Mouse (Mus musculus) kidney, adult 18-20 months (tissue): ENCODE measurements around the gene Usp46.
"Not testable (repeated sequence)": the region's sequence is repeated elsewhere in the genome, so short reads cannot be mapped to it uniquely, and the experiment has no call there.

Experiments used
- DNase-seq: peaks from one replicate; pipeline ENCODE4 v3.0.0; 2021

Usp46 gene

GRCm38 (mm10) chr5:74067831-74068713 lies at the start of gene Usp46:
Gene Usp46 (minus strand): TSS chr5:74068431.
- peak; percentile 88 for DNase-seq

- no peak for DNase-seq
Observed at GRCm38 (mm10) chr5:74113961-74114689, 45.9 kb upstream of the Usp46 start.

DNA sequence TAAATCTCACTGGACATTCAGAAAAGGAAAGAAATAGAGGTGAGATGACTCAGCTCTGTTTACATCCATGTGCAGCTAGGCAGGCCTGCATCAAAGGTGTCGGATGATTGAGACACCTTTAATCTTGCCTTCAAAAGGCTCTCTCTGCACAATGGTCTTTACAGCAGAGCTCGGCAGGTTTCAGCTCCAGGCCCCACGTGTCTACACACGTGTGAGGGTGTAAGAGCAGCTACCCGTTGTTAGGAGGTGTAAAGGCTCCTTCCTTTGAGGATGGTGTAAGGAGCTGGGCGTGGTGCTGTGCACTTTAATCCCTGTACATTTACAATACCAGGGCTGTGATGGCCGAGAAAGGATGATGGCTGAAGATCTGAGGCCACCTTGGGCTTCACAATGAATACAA lies 37.2 kb upstream of the Usp46 start:
- DNase-seq, result no peak

GRCm38 (mm10) chr5:74101761-74102160 lies 33.5 kb upstream of the Usp46 start:
- no peak for DNase-seq

- DNase-seq, result no peak
Observed at GRCm38 (mm10) chr5:74099046-74099445, 30.8 kb upstream of the Usp46 start.

DNA sequence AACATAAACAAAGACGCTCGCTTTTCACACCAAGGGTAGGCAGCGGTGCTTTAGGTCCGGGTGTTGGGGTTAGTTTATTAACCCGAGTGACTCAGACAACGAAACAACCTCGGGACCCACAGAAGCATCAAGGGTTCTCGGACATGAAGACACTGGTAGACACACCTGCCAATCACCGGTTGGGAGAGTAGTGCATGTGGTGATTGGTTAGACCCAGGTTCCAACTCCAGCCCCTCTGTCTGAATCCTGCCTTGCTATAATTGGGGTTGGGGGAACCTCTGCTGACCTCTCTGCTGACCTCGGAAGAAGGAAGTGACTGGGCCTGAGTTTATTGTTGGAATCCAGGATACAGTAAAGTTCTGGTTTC lies 29.6 kb upstream of the Usp46 start:
- DNase-seq, result no peak

DNA sequence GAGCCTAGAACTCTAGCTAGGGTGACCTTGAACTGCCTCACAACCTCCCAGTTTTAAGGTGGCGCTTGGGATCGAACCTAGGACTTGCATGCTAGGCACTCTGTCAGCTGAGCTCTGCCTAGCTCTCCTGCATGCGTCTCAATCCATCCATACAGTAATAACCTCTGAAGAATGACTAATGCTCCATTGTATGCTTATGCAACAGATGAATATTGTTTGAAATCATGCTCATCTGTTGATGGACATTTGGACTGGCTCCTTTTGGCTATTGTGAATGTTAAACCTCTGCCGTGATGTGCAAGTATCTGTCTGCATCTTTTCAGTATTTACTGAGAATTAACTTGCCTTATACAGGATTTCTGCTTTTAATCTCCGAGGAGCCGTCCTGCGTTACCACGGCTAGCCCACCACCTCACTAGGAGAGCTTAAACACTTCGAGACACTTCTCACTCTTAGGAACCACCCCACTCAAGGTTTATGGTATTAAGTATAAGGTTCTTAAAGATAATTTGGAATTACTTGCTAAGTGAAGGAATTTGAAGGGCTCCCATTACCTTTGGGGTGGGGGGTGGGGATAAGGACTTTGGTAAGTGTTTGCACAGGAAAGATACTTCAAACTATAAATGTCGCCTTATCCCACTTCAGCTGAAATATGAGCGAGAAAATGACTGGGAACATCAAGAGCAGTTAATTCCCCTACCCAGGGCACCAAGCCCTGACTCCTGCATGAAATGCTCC lies 29.1 kb upstream of the Usp46 start:
- no peak for DNase-seq

GRCm38 (mm10) chr5:74096060-74096459 lies 27.8 kb upstream of the Usp46 start:
- DNase-seq, result no peak

DNA sequence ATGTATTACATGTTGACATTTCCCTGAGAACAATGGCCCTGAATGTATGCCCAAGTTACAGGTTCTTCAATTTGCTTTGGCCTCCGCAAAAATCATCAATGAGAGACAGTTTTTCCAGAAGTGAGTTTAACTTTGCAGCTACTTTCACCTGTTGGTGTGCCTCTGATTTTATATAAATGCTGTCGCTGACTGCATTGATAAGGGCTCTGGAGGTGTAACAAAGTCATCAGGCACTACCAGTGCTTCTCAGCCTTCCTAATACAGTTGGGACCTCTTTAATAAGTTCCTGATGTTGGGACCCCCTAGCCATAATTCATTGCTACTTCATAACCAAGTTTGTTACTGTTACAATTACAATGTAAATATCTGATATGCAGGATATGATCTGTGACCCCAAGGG lies 27.4 kb upstream of the Usp46 start:
- no peak for DNase-seq

- no peak for DNase-seq
Observed at GRCm38 (mm10) chr5:74094841-74095437, 26.7 kb upstream of the Usp46 start.

DNA sequence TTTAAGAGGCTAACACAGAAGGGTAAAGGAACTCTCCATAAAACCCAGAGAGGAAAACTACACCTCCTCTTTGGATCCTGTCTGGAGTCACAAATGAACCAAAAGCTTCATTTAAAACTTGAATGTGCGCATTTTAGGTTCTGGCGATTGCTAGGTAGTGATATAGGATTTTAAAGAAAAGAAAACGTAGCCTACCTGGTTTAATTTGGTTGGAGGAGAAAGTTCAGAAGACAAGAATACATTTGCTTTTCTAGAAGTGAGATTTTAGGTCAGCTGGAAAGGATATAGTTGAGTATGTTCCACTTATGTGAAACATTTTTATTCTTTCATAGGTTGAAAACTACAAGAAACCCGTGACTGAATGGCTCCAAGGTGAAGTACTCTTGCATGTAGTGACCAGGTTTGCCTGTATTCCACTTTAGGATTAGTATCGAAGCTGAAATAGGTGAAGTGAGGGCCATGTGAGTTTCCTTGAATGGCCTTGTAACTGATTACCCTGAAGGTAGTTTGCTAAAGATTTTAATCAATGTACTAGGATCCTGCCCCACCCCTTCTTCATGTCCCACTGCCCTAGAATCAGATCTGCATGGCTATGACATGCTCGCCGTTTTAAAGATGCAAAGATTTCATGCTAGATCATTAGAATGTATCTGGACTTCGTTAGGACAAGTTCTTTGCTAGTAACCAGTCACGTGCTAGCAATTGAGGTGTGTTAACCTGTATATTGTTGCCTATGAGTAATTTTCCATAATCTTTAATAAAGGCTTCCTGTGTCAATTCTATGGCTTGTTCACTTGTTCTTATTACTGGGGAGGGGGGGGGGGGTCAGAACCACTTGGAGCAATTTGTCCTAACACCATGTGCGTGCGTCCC lies 25.6 kb upstream of the Usp46 start:
- DNase-seq, result peak; percentile 8

- peak; percentile 92 for DNase-seq
Observed at GRCm38 (mm10) chr5:74092833-74093555, 24.8 kb upstream of the Usp46 start.

DNA sequence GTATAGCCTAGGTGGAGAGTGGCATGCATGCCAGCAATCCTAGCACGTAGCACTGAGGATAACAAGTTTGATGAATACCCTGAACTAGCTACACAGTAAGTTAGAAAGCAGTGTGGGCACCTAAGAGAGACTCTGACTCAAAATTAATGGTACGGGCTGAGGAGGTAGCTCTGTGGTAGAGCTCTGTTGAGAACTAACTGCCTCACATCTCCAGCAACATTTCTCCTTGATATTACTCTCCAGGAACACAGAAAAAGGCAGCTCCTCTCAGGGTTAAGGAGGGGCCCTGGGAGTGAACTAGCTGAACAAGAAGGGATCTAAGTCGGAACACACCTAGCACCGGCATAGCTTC lies 24.2 kb upstream of the Usp46 start:
- DNase-seq, result no peak

DNA sequence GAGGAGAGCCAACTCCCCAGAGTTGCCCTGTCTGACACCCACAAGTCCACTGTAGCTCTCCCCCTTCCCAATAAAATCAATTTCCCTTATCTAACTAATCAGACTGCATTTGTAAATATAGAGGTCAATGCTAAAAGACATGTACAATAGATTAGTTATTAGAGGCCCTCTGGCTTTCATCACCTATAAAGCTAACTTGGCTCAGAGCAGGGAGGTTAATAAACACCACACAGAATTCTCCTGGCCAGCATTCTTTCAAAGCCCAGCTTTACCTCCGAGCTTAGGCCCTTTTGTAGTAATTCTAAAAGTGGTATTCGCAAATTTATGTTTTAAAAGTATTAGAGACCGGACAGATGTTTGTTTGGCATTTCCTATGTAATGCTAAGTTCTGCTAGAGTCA lies 21.4 kb upstream of the Usp46 start:
- peak; percentile 34 for DNase-seq

- DNase-seq, result no peak
Observed at GRCm38 (mm10) chr5:74081756-74082155, 13.5 kb upstream of the Usp46 start.

DNA sequence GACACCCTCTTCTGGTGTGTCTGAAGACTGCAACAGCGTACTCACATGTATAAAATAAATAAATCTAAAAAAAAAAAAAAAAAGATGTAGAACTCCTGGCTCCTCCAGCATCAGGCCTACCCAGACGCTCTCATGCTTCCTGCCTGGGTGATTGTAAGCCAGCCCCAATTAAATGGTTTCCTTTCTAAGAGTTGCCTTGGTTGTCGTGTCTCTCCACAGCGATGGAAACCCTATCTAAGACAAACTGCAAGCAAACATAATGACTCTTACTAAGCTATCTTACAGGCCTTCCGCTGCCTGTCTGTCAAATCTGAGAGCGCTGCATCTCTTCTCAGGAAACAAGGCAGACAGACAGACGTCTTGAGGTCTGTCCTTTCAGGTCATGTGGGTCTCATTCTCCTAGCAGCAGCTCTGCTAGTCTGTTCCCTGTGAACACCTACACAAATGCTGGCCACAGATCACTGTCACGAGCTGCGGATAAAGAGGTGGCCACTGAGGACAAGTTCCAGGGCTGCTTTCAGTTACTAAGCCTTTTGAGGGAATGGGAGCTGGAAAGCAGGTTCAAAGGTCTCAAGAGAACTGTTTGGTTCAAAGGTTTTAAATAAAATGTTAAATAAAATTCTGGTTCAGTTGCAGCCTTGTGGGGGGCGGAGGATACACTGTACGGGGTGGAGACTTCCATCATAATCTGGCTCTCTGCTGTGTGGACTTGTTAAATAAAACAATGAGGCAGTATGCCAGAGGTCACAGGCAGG lies 10.8 kb upstream of the Usp46 start:
- DNase-seq, result peak; percentile 48

DNA sequence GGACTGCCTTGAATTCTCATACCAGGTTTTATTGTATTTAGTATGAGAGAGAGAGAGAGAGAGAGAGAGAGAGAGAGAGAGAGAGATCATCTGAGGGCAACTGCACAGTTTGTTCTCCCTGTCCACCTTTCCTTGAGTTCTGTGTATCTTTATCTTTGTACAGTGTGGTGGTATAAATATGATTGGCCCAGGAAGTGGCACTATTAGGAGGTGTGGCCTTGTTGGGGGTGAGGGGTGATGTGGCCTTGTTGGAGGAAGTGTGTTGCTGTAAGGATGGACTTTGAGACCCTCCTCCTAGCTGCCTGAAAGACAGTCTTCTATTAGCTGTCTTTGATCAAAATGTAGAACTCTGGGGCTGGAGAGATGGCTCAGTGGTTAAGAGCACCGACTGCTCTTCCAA lies 10.2 kb upstream of the Usp46 start:
- DNase-seq, result no peak

- DNase-seq, result no peak
Observed at GRCm38 (mm10) chr5:74077959-74078358, 9.7 kb upstream of the Usp46 start.

GRCm38 (mm10) chr5:74076759-74077158 lies 8.5 kb upstream of the Usp46 start:
- DNase-seq, result no peak

DNA sequence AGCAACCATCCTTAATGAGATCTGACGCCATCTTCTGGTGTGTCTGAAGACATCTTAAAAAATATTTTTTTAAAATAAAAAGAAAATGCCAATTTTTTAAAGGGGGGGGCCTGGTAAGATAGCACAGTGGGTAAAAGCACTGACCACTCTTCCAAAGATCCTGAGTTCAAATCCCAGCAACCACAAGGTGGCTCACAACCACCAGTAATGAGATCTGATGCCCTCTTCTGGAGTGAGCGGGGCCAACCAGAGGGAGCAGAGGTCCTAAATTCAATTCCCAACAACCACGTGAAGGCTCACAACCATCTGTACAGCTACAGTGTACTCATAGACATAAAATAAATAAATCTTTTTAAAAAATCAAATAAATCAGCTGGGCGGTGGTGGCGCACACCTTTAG lies 2.3 kb upstream of the Usp46 start:
- DNase-seq, result not testable (repeated sequence)
